Mouse (Mus musculus): Measurements from ENCODE around the gene G3bp2. TPM values are rescaled to one million over a fixed set of nuclear protein-coding genes. Genes with fewer than 3 reads are reported as not detected.

G3bp2 gene
- polyA plus RNA-seq, 1 experiment: 25.8 TPM

- no peak for TF ChIP-seq CEBPB (IDR thresholded peaks at IDR 0.05; ENCODE audit: insufficient read depth, poor library complexity, severe bottlenecking)
- TF ChIP-seq MAX (IDR thresholded peaks at IDR 0.05; ENCODE audit: low read depth): no peak
- TF ChIP-seq REST (IDR thresholded peaks at IDR 0.05; ENCODE audit: insufficient read depth, insufficient read length): no peak
- no peaks in the 10 kb centered on the region for H3K36me3 ChIP-seq (ENCODE audit: control insufficient read depth, insufficient read depth)
- H3K27me3 ChIP-seq (ENCODE audit: control insufficient read depth, insufficient read depth, insufficient read length): no peaks in the 10 kb centered on the region
- H3K4me3 ChIP-seq: no peak overlapping the region
- no peak overlapping the region for H3ac ChIP-seq (ENCODE audit: control insufficient read depth, insufficient read length)
- no peaks in the 10 kb centered on the region for H3K79me2 ChIP-seq (ENCODE audit: control insufficient read depth, insufficient read depth)
- no peak overlapping the region for H3K4me2 ChIP-seq (ENCODE audit: low read depth)
These were observed 71.8 kb downstream of the G3bp2 start for GRCm38 (mm10) chr5:92011756-92012155.

- no peaks in the 10 kb centered on the region for H3K36me3 ChIP-seq (ENCODE audit: control insufficient read depth, insufficient read depth)
- H3K79me2 ChIP-seq (ENCODE audit: control insufficient read depth, insufficient read depth): no peaks in the 10 kb centered on the region
- H3K27me3 ChIP-seq (ENCODE audit: control insufficient read depth, insufficient read depth, insufficient read length): no peaks in the 10 kb centered on the region
- no peak overlapping the region for H3K4me2 ChIP-seq (ENCODE audit: low read depth)
- TF ChIP-seq TCF3 (IDR thresholded peaks at IDR 0.05; ENCODE audit: insufficient read length, low read depth) (no peak), USF1 (IDR thresholded peaks at IDR 0.05; ENCODE audit: low read depth) (no peak), MYOD1 (IDR thresholded peaks at IDR 0.05; ENCODE audit: control insufficient read depth in 1 of 3, insufficient read length in 2 of 3, low read depth in 2 of 3) (no peak), E2F4 (IDR thresholded peaks at IDR 0.05; ENCODE audit: insufficient read depth) (no peak), TCF12 (IDR thresholded peaks at IDR 0.05; ENCODE audit: insufficient read depth, poor library complexity, severe bottlenecking) (no peak), POLR2AphosphoS2 (IDR thresholded peaks at IDR 0.05; ENCODE audit: insufficient read length, low read depth) (no peak), SRF (IDR thresholded peaks at IDR 0.05; ENCODE audit: control insufficient read depth, insufficient read length, low read depth) (no peak), MAX (IDR thresholded peaks at IDR 0.05; ENCODE audit: low read depth) (no peak), REST (IDR thresholded peaks at IDR 0.05; ENCODE audit: insufficient read depth, insufficient read length) (no peak)
- H3ac ChIP-seq (ENCODE audit: control insufficient read depth, insufficient read length): no peak overlapping the region
- H3K4me3 ChIP-seq: no peak overlapping the region
These were observed 73.7 kb downstream of the G3bp2 start for GRCm38 (mm10) chr5:92009827-92010226.

- Histone ChIP-seq H3ac (ENCODE audit: control insufficient read depth, insufficient read length) (no peak overlapping the region), H3K36me3 (ENCODE audit: control insufficient read depth, insufficient read depth) (no peaks in the 10 kb centered on the region), H3K27me3 (ENCODE audit: control insufficient read depth, insufficient read depth, insufficient read length) (no peaks in the 10 kb centered on the region), H3K4me2 (ENCODE audit: low read depth) (no peak overlapping the region), H3K79me2 (ENCODE audit: control insufficient read depth, insufficient read depth) (no peaks in the 10 kb centered on the region), H3K4me3 (no peak overlapping the region)
- TF ChIP-seq MYOG (IDR thresholded peaks at IDR 0.05; ENCODE audit: control insufficient read depth in 1 of 3, insufficient read depth in 1 of 3, insufficient read length in 2 of 3, low read depth in 2 of 3): no peak
- no peak for TF ChIP-seq TCF3 (IDR thresholded peaks at IDR 0.05; ENCODE audit: insufficient read length, low read depth)
- TF ChIP-seq CEBPB (IDR thresholded peaks at IDR 0.05; ENCODE audit: insufficient read depth, poor library complexity, severe bottlenecking): no peak
- no peak for TF ChIP-seq POLR2A (IDR thresholded peaks at IDR 0.05; ENCODE audit: insufficient read length, low read depth)
- no peak for TF ChIP-seq USF1 (IDR thresholded peaks at IDR 0.05; ENCODE audit: low read depth)
- TF ChIP-seq MAX (IDR thresholded peaks at IDR 0.05; ENCODE audit: low read depth): no peak
- no peak for TF ChIP-seq REST (IDR thresholded peaks at IDR 0.05; ENCODE audit: insufficient read depth, insufficient read length)
- no peak for TF ChIP-seq E2F4 (IDR thresholded peaks at IDR 0.05; ENCODE audit: insufficient read depth)
- no peak for TF ChIP-seq SRF (IDR thresholded peaks at IDR 0.05; ENCODE audit: control insufficient read depth, insufficient read length, low read depth)
- no peak for TF ChIP-seq TCF12 (IDR thresholded peaks at IDR 0.05; ENCODE audit: insufficient read depth, poor library complexity, severe bottlenecking)
- TF ChIP-seq MYOD1 (IDR thresholded peaks at IDR 0.05; ENCODE audit: control insufficient read depth in 1 of 3, insufficient read length in 2 of 3, low read depth in 2 of 3): no peak
- TF ChIP-seq POLR2AphosphoS2 (IDR thresholded peaks at IDR 0.05; ENCODE audit: insufficient read length, low read depth): no peak
These were observed 80.5 kb downstream of the G3bp2 start for GRCm38 (mm10) chr5:92003011-92003410.

Other genes with a start within 250 kb of the G3bp2 start
- gene Rchy1, start 120.7 kb downstream of the G3bp2 start, polyA plus RNA-seq (2012; fragmentation: generic; extraction: Trizol): 29.8 TPM
- not detected for gene Odaph, start 96.2 kb downstream of the G3bp2 start, polyA plus RNA-seq (2012; fragmentation: generic; extraction: Trizol)
- 0.53 TPM for gene Cdkl2, start 39.8 kb downstream of the G3bp2 start, polyA plus RNA-seq (2012; fragmentation: generic; extraction: Trizol)
- 55.2 TPM for gene Uso1, start 54.2 kb upstream of the G3bp2 start, polyA plus RNA-seq (2012; fragmentation: generic; extraction: Trizol)
- not detected for gene U90926, start 131.7 kb upstream of the G3bp2 start, polyA plus RNA-seq (2012; fragmentation: generic; extraction: Trizol)
- 0.18 TPM for gene Ppef2, start 172.6 kb upstream of the G3bp2 start, polyA plus RNA-seq (2012; fragmentation: generic; extraction: Trizol)
- 6.2 TPM for gene Naaa, start 194.5 kb upstream of the G3bp2 start, polyA plus RNA-seq (2012; fragmentation: generic; extraction: Trizol)
- 7.5 TPM for gene Sdad1, start 226.8 kb upstream of the G3bp2 start, polyA plus RNA-seq (2012; fragmentation: generic; extraction: Trizol)
- 0.02 TPM for gene Cxcl9, start 244.4 kb upstream of the G3bp2 start, polyA plus RNA-seq (2012; fragmentation: generic; extraction: Trizol)
- gene Art3, start 248.1 kb upstream of the G3bp2 start, polyA plus RNA-seq (2012; fragmentation: generic; extraction: Trizol): 3.8 TPM

Data from myocyte (in vitro differentiated cells).